Mouse (Mus musculus) kidney, embryonic 14.5 days (tissue): ENCODE data around the gene Atr. TPM values are rescaled to one million over a fixed set of nuclear protein-coding genes. Genes with fewer than 3 reads are reported as not detected.

Experiments
- ATAC-seq: fragments of 200-750 bp; cut with Nextera tagmentation; 2 replicates; pipeline ENCODE4 v1.8.0; 2017; ENCODE audit warnings: moderate number of reproducible peaks, mild to moderate bottlenecking, moderate TSS enrichment, moderate library complexity; ENCODE audit not compliant: low FRiP score, low TSS enrichment
- H3K27ac ChIP-seq: fragments of 300-500 bp; sonication (generic); 2 replicates; pipeline ENCODE4 v1.5.1; 2014; ENCODE audit warnings: low read depth, mild to moderate bottlenecking, low read length, moderate library complexity, mixed read lengths
- H3K27me3 ChIP-seq: fragments of 300-500 bp; sonication (generic); 2 replicates; pipeline ENCODE4 v1.6.1; 2014; ENCODE audit warnings: mild to moderate bottlenecking, low read length; ENCODE audit not compliant: control insufficient read depth, insufficient read depth
- H3K36me3 ChIP-seq: fragments of 300-500 bp; sonication (generic); 2 replicates; pipeline ENCODE4 v1.6.1; 2014; ENCODE audit warnings: low read length, mixed read lengths; ENCODE audit not compliant: control insufficient read depth, insufficient read depth
- H3K4me1 ChIP-seq: fragments of 300-500 bp; sonication (generic); 2 replicates; pipeline ENCODE4 v1.6.1; 2014; ENCODE audit warnings: low read length, mixed read lengths; ENCODE audit not compliant: control insufficient read depth, insufficient read depth
- H3K4me2 ChIP-seq: fragments of 300-500 bp; sonication (generic); replicated peaks from 2 replicates; pipeline ENCODE4 v1.6.1; 2014; ENCODE audit warnings: low read depth, mild to moderate bottlenecking, low read length
- H3K4me3 ChIP-seq: fragments of 300-500 bp; sonication (generic); 2 replicates; pipeline ENCODE4 v1.5.1; 2014; ENCODE audit warnings: mild to moderate bottlenecking, low read length
- H3K9ac ChIP-seq: fragments of 300-500 bp; sonication (generic); 2 replicates; pipeline ENCODE4 v1.6.1; 2014; ENCODE audit warnings: low read depth, mild to moderate bottlenecking, low read length, moderate library complexity
- H3K9me3 ChIP-seq: fragments of 300-500 bp; sonication (generic); 2 replicates; pipeline ENCODE4 v1.6.1; 2016; ENCODE audit warnings: low read length; ENCODE audit not compliant: control insufficient read depth
- WGBS: fragments of 180-500 bp; shearing (Covaris S2); extraction: QIAGEN DNeasy Blood & Tissue Kit; methylation state at CpG from one replicate; pipeline ENCODE4 v1.1.7; 2014; 5-methylcytosine and 5-hydroxymethylcytosine counted together
- polyA plus RNA-seq: library from polyadenylated mRNA; unstranded; fragments of >200 nt; fragmentation: Nextera tagmentation; extraction: Ambion mirVana; gene quantifications from 2 replicates; pipeline ENCODE4 v1.2.1, GENCODE M21; 2014

Atr gene
- polyA plus RNA-seq, 1 experiment from 2014 or later, result 27.7 TPM

GRCm38 (mm10) chr9:95858027-95858570 is 702 bp downstream of the Atr start:
- no peaks in the 10 kb centered on the region for H3K9me3 ChIP-seq
- H3K9ac ChIP-seq, result peak overlapping the region; percentile 85
- peak; percentile 51 for ATAC-seq
- H3K4me2 ChIP-seq, result peak overlapping the region; percentile 86
- H3K27me3 ChIP-seq, result no peaks in the 10 kb centered on the region
- no peaks in the 10 kb centered on the region for H3K4me1 ChIP-seq
- WGBS, result under 1% methylated on average over 31 of the region's 31 CpGs
- peak overlapping the region; percentile 97 for H3K4me3 ChIP-seq
- peaks cover 4% of the 10 kb centered on the region; the same call in 1 of the 2 replicates for H3K36me3 ChIP-seq
- peak overlapping the region; percentile 62 for H3K27ac ChIP-seq

DNA sequence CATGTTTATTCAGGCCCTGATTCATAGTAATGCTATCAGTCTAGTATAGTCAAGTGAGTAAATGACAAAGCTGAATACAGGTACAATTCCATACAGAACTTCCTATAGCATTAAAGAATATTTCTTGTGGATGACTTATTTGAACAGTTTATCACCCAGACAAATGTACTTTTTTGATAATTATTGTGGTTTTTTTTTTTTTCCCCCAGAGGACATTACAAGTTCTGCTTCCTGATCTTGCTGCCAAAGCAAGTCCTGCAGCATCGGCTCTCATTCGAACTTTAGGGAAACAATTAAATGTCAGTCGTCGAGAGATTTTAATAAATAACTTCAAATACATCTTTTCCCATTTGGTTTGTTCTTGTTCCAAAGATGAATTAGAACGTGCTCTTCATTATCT is 20.8 kb downstream of the Atr start:
- H3K9me3 ChIP-seq, result no peaks in the 10 kb centered on the region
- H3K36me3 ChIP-seq, result peaks cover 31% of the 10 kb centered on the region; the same call in 1 of the 2 replicates
- H3K9ac ChIP-seq, result no peak overlapping the region
- 90% methylated on average over 5 of the region's 5 CpGs for WGBS
- no peak for ATAC-seq
- no peak overlapping the region for H3K4me2 ChIP-seq
- no peaks in the 10 kb centered on the region for H3K27me3 ChIP-seq
- no peak overlapping the region for H3K27ac ChIP-seq
- no peaks in the 10 kb centered on the region for H3K4me1 ChIP-seq
- H3K4me3 ChIP-seq, result no peak overlapping the region

DNA sequence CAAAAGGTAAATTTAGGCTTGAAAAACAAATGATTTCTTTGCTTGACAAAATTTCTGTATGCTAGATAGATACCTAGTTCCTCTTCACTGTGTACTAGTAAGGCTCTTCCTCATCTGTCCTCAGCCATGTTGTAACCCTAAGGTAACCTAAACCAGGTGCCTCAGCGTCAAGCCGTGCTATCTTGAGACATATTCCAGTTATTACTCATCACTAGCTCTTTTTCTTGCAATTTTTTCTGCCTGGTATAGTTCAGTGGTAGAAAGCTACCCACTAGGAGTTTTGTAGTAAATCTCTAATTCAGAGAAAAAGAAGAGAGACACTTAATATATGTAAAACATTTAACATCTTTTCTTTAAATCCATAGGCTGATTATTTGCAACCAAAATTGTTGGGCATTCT is 25.4 kb downstream of the Atr start:
- Histone ChIP-seq H3K36me3 (peaks cover 29% of the 10 kb centered on the region), H3K27me3 (no peaks in the 10 kb centered on the region), H3K4me3 (no peak overlapping the region), H3K9me3 (no peaks in the 10 kb centered on the region), H3K4me2 (no peak overlapping the region), H3K4me1 (no peaks in the 10 kb centered on the region), H3K27ac (no peak overlapping the region), H3K9ac (no peak overlapping the region)
- ATAC-seq, result no peak
- WGBS, result 94% methylated on average over 2 of the region's 2 CpGs

DNA sequence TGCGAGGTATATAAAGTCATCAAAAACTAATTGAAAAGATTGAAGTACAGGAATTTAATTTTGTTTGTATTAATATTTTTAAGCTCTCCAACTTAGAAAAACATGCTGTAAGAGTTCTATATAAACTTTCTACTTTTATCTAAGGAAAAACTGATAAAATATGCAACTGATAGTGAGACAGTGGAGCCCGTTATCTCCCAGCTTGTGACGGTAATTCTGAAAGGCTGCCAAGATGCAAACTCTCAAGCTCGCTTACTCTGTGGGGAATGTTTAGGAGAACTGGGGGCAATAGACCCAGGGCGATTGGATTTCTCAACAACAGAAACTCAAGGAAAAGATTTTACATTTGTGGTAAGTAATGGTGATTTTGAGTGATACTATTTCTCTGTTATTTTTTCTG is 40.0 kb downstream of the Atr start:
- Histone ChIP-seq H3K9ac (no peak overlapping the region), H3K9me3 (no peaks in the 10 kb centered on the region), H3K36me3 (peaks cover 24% of the 10 kb centered on the region), H3K4me3 (no peak overlapping the region), H3K4me2 (no peak overlapping the region), H3K27me3 (no peaks in the 10 kb centered on the region), H3K27ac (no peak overlapping the region), H3K4me1 (no peaks in the 10 kb centered on the region)
- ATAC-seq, result no peak
- whole genome bisulfite sequencing, result 85% methylated on average over 5 of the region's 5 CpGs

- H3K27ac ChIP-seq, result no peak overlapping the region
- no peaks in the 10 kb centered on the region for H3K27me3 ChIP-seq
- no peak overlapping the region for H3K4me3 ChIP-seq
- no peak overlapping the region for H3K4me2 ChIP-seq
- no peaks in the 10 kb centered on the region for H3K4me1 ChIP-seq
- no peaks in the 10 kb centered on the region for H3K9me3 ChIP-seq
- H3K36me3 ChIP-seq, result peaks cover 18% of the 10 kb centered on the region
- no peak for ATAC-seq
- no peak overlapping the region for H3K9ac ChIP-seq
These were observed 75.5 kb downstream of the Atr start for GRCm38 (mm10) chr9:95932855-95933254.

GRCm38 (mm10) chr9:95953658-95954057 is 96.3 kb downstream of the Atr start:
- H3K27ac ChIP-seq, result no peak overlapping the region
- WGBS, result 74% methylated on average over 4 of the region's 4 CpGs
- ATAC-seq, result no peak
- peak overlapping the region; percentile 52; the same call in 1 of the 2 replicates for H3K4me2 ChIP-seq
- H3K27me3 ChIP-seq, result no peaks in the 10 kb centered on the region
- no peaks in the 10 kb centered on the region for H3K9me3 ChIP-seq
- H3K4me1 ChIP-seq, result 0 out of 2 replicates have a peak, but pooled peaks cover 3% of the 10 kb centered on the region
- H3K36me3 ChIP-seq, result peaks cover 14% of the 10 kb centered on the region; the same call in 1 of the 2 replicates
- peak overlapping the region; percentile 98 for H3K4me3 ChIP-seq
- H3K9ac ChIP-seq, result no peak overlapping the region

- ATAC-seq, result peak; percentile 76
These were observed 96.8 kb downstream of the Atr start for GRCm38 (mm10) chr9:95954226-95954584.

DNA sequence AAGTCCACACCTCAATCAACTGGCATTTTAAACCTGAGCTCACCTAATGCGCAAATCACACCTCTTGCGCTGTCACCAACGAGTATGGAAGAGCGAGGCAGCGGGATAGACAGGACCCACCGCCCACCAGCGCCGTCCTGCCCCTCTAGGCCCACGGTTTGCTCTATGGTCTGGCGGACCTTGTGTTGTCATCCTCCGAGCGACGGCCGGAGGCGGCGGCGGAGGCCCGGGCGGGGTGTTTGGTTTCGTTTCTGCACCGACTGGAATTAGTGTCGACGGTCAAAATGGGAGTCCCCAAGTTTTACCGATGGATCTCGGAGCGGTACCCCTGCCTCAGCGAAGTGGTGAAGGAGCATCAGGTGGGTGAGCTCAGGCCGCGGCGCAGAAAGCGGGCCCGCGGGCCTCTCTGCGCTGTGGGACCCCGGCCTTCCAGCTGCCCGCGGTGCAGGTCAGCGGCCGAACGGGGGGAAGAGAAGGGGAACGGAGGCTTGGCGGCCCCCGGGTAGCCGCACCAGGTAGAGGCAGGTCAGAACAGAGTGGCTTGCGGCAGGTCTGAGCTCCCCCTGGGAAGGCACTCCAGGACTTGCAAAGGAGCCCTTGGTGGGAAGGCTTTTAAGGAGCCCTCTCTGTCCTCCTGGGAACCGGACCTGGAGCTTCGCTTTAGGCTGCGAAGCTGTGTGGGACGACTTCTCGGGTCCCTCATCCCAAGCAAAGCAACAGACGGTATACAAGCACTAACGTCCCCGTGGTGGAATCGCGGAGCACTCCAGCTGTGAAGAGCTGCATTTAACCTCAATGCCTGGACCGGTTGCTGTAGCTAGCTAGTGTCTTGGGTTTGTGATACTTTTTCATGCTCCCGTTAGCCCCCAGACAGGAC is 97.4 kb downstream of the Atr start, which contains the start of gene Xrn1:
Gene Xrn1 (plus strand): TSS at position 176 of the 877 bp plus-strand sequence.
- H3K9ac ChIP-seq, result peak within 1 kb of the TSS; percentile 97
- H3K9me3 ChIP-seq, result no peaks in the 10 kb centered on the region
- peak within 1 kb of the TSS; percentile 92 for H3K27ac ChIP-seq
- H3K36me3 ChIP-seq, result peaks cover 18% of the 10 kb centered on the region; the same call in 1 of the 2 replicates
- peak within 1 kb of the TSS; percentile 98 for H3K4me3 ChIP-seq
- peak within 1 kb of the TSS; percentile 60 for H3K4me2 ChIP-seq
- ATAC-seq, result peak; percentile 99
- 0 out of 2 replicates have a peak, but pooled peaks cover 3% of the 10 kb centered on the region for H3K4me1 ChIP-seq
- H3K27me3 ChIP-seq, result no peaks in the 10 kb centered on the region
- under 1% methylated on average over 57 of the region's 57 CpGs for WGBS

More at GRCm38 (mm10) chr9:95954226-95954584, 96.8 kb downstream of the Atr start:
- no peak overlapping the region; the same call in 1 of the 2 replicates for H3K27ac ChIP-seq
- H3K36me3 ChIP-seq, result peaks cover 14% of the 10 kb centered on the region; the same call in 1 of the 2 replicates
- peak overlapping the region; percentile 97 for H3K9ac ChIP-seq
- H3K4me3 ChIP-seq, result peak overlapping the region; percentile 98
- H3K4me2 ChIP-seq, result peak overlapping the region; percentile 52
- no peaks in the 10 kb centered on the region for H3K27me3 ChIP-seq
- H3K4me1 ChIP-seq, result 0 out of 2 replicates have a peak, but pooled peaks cover 3% of the 10 kb centered on the region
- H3K9me3 ChIP-seq, result no peaks in the 10 kb centered on the region
- under 1% methylated on average over 7 of the region's 7 CpGs for WGBS

DNA sequence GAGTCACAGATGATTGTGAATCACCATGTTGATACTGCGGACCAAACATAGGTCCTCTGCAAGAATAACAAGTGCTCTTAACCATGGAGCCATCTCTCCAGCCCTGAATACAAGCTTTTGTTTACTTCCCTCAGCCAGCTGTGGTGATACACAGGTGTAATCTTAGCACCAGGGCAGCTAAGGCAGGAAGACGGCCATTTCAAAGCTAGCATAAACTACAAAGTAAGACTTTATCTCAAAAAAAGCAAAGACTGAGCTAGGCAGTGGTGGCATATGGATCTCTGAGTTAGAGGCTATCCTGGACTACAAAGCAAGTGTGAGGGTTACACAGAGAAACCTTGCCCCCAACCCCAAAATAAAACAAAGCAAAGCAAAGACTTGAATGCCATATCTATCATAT is 100.2 kb downstream of the Atr start:
- no peak overlapping the region for H3K4me2 ChIP-seq
- no peak overlapping the region for H3K9ac ChIP-seq
- no peak overlapping the region for H3K4me3 ChIP-seq
- no peaks in the 10 kb centered on the region for H3K9me3 ChIP-seq
- no peak overlapping the region for H3K27ac ChIP-seq
- H3K4me1 ChIP-seq, result 0 out of 2 replicates have a peak, but pooled peaks cover 3% of the 10 kb centered on the region
- no peaks in the 10 kb centered on the region for H3K27me3 ChIP-seq
- ATAC-seq, result no peak
- peaks cover 11% of the 10 kb centered on the region; the same call in 1 of the 2 replicates for H3K36me3 ChIP-seq
- 90% methylated on average over 2 of the region's 2 CpGs for WGBS
